Mouse (Mus musculus) G1E (cell line): ENCODE results near the gene Fosl1. TPM values are rescaled to one million over a fixed set of nuclear protein-coding genes. Genes with fewer than 3 reads are reported as not detected.
"Not testable (repeated sequence)": the region's sequence is repeated elsewhere in the genome, so short reads cannot be mapped to it uniquely, and the experiment has no call there.

Source experiments
- ATAC-seq: 2 replicates; pipeline ENCODE4 v1.8.0; 2016; ENCODE audit warnings: mild to moderate bottlenecking; ENCODE audit not compliant: insufficient number of reproducible peaks, poor library complexity, low FRiP score, severe bottlenecking; ENCODE audit errors: extremely low read depth
- DNase-seq: peaks from one replicate; pipeline ENCODE4 v3.0.0; 2012; ENCODE audit warnings: low spot score
- H3K27me3 ChIP-seq: 2 replicates; pipeline ENCODE4 v1.6.1; 2012; ENCODE audit warnings: mild to moderate bottlenecking, low read length, inconsistent platforms; ENCODE audit not compliant: insufficient read depth
- H3K36me3 ChIP-seq: replicated peaks from 2 replicates; pipeline ENCODE3; 2012; ENCODE audit warnings: mild to moderate bottlenecking, inconsistent platforms
- H3K4me1 ChIP-seq: 2 replicates; pipeline ENCODE4 v1.6.1; 2012; ENCODE audit warnings: low read depth, low read length, inconsistent platforms, mixed read lengths; ENCODE audit not compliant: insufficient read depth
- H3K4me3 ChIP-seq: 2 replicates; pipeline ENCODE4 v1.5.1; 2012; ENCODE audit warnings: low read depth, mild to moderate bottlenecking, inconsistent platforms, low read length, moderate library complexity, mixed read lengths
- H3K9me3 ChIP-seq: replicated peaks from 2 replicates; pipeline ENCODE4 v1.6.1; 2012; ENCODE audit warnings: inconsistent platforms
- CTCF ChIP-seq: IDR thresholded peaks from 2 replicates; pipeline ENCODE4 v1.5.1; 2012; ENCODE audit warnings: low read depth, low read length, inconsistent platforms, mixed read lengths
- GATA1 ChIP-seq: IDR thresholded peaks from 2 replicates; pipeline ENCODE4 v1.6.1; 2012; ENCODE audit warnings: borderline replicate concordance, low read length, inconsistent platforms, mixed read lengths
- GATA2 ChIP-seq: IDR thresholded peaks from 2 replicates; pipeline ENCODE4 v1.6.1; 2012; ENCODE audit warnings: low read depth, low read length, inconsistent platforms, borderline replicate concordance
- POLR2AphosphoS5 ChIP-seq: IDR thresholded peaks from 2 replicates; pipeline ENCODE4 v1.6.1; 2012; ENCODE audit warnings: low read depth, low read length, inconsistent platforms; ENCODE audit not compliant: insufficient replicate concordance
- TAL1 ChIP-seq: conservative IDR thresholded peaks from 2 replicates; pipeline ENCODE4 v1.6.1; 2012; ENCODE audit warnings: low read depth, low read length, inconsistent platforms, mixed read lengths
- polyA plus RNA-seq: library from polyadenylated mRNA; stranded (reverse); fragments of >175 nt; gene quantifications from 2 replicates; pipeline ENCODE4 v1.2.3, GENCODE M21; 2012
- total RNA-seq, 2 experiments: library from RNA; stranded (forward) in 1 of 2; stranded (reverse) in 1 of 2; fragments of 200-1000 nt in 1 of 2; fragments of >200 nt in 1 of 2; fragmentation: Nextera tagmentation in 1 of 2; gene quantifications; 2 replicates each; pipeline ENCODE4 v1.2.3; 2014 to 2017

The Fosl1 gene
- 0.90 and 3.0 TPM in 2 replicates for total RNA-seq (2014; fragmentation: Nextera tagmentation)
- 1.9 and 2.3 TPM in 2 replicates for total RNA-seq (2017)
- polyA plus RNA-seq = 3.4 and 3.6 TPM in 2 replicates

DNA sequence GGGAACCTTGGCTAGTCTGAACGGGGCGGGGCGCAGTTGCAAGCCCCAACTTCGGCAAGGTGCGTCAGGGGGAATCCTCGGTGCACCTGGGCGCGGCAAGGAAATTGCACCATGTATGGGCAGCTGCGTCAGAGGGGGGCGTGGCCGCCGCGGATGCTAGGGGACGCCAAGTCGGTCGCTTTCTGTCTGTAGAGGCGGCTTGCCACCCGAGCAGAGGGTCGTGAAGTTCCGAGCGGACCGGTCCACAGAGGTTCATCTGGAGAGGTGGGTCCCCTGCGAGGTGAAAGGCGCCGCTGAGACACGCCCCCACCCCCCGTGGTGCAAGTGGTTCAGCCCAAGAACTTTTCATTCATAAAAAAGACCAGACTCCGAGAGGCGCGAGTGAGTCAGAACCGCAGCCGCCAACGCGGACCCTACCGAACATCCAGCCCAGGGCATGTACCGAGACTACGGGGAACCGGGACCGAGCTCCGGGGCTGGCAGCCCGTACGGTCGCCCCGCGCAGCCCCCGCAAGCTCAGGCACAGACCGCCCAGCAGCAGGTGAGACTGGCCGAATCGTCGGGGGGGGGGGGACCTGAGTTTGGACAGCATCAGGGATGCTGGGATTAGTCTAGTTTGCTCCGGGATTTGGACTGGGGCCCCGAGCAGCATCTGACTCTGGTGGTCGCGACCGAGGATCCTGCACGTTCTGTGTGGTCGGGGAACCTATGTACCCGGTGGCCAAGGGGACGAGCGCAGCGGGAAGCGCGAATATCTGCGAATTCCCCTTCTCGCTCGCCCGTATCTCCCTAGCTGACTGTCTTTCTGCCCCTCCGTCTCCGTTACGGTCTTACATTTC lies at the start of gene Fosl1:
TSS of gene Fosl1 (plus strand) at position 33 of the 839 bp plus-strand sequence.
- Histone ChIP-seq H3K4me3 (peak within 1 kb of the TSS; percentile 73), H3K9me3 (no peaks in the 10 kb centered on the region), H3K4me1 (peaks cover 34% of the 10 kb centered on the region), H3K36me3 (peaks cover 26% of the 10 kb centered on the region), H3K27me3 (peaks cover 40% of the 10 kb centered on the region)
- ATAC-seq (peak; percentile 37; the same call in 1 of the 2 replicates), DNase-seq (peak; percentile 64)
- TF ChIP-seq GATA1 (no peak), TAL1 (no peak), GATA2 (no peak), POLR2AphosphoS5 (no peak), CTCF (no peak)

DNA sequence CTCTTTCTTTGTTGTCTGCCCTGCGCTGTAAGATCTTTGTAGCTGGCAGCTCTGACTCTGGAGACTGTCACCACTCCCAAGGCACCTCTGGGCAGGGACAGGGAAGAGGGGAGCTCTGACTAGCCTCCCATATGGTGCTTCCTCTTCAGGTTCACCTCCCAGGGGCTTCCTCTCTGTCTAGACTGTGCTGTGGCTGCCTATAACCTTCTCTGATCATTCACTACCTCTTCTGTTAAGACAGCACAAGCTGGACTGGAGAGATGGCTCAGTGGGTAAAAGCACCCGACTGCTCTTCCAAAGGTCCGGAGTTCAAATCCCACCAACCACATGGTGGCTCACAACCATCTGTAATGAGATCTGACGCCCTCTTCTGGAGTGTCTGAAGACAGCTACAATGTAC lies 46.3 kb upstream of the Fosl1 start:
- not testable (repeated sequence) for H3K36me3 ChIP-seq, H3K4me3 ChIP-seq, ATAC-seq, DNase-seq, H3K9me3 ChIP-seq
- Histone ChIP-seq H3K4me1 (peaks cover 22% of the 10 kb centered on the region), H3K27me3 (peaks cover 15% of the 10 kb centered on the region; the same call in 1 of the 2 replicates)

DNA sequence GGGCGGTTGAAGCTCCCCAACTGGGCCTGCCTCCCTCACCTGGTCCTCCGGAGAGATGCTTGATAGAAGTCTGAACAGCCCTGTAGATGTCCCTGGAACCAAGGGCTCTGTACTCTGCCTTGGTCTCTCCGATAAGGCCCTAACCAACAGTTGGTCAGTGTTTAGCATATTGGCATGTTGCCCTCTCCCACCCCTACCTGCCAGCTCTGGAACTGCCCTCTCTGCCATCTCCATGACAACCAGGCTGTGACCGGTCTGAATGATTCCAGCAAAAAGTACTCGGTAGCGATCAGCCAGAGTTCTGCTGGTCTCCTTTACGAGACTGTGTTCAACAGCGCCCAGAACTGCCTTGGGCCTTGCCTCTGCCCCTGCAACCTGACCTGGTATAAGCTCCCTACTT lies 45.1 kb upstream of the Fosl1 start, which contains the start of gene Tsga10ip:
TSS of gene Tsga10ip (minus strand) at position 234 of the 400 bp plus-strand sequence.
- Histone ChIP-seq H3K9me3 (no peaks in the 10 kb centered on the region), H3K4me3 (no peak within 1 kb of the TSS), H3K27me3 (peaks cover 15% of the 10 kb centered on the region; the same call in 1 of the 2 replicates), H3K36me3 (no peaks in the 10 kb centered on the region), H3K4me1 (peaks cover 27% of the 10 kb centered on the region)
- ATAC-seq (no peak), DNase-seq (no peak)
- TF ChIP-seq TAL1 (no peak), POLR2AphosphoS5 (no peak), GATA2 (no peak), CTCF (no peak), GATA1 (no peak)

DNA sequence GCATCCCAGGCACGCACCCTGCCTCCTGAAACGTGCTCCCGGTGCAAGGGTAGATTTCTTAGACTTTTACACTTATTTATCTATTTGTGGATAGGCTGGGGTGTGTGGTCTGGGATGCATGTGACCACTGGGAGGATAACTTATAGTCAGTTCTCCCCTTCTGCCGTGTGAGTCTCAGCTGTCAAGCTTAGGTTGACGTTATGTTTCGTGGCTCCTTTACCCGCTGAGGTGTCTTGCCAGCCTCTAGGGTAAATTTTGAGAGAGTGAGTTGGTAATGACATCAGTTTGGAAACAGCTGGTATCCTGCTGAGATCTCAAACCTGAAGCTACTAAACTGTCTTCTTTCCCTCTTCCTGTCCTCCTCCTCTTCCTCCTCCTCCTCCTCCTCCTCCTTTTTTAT lies 41.4 kb upstream of the Fosl1 start:
- TF ChIP-seq GATA1 (no peak), GATA2 (no peak), CTCF (no peak), POLR2AphosphoS5 (no peak), TAL1 (no peak)
- H3K4me1 ChIP-seq = peaks cover 40% of the 10 kb centered on the region
- no peak for DNase-seq
- ATAC-seq = no peak
- no peaks in the 10 kb centered on the region for H3K9me3 ChIP-seq
- H3K36me3 ChIP-seq = peaks cover 6% of the 10 kb centered on the region
- H3K4me3 ChIP-seq = peak overlapping the region; percentile 58
- peaks cover 5% of the 10 kb centered on the region; the same call in 1 of the 2 replicates for H3K27me3 ChIP-seq

DNA sequence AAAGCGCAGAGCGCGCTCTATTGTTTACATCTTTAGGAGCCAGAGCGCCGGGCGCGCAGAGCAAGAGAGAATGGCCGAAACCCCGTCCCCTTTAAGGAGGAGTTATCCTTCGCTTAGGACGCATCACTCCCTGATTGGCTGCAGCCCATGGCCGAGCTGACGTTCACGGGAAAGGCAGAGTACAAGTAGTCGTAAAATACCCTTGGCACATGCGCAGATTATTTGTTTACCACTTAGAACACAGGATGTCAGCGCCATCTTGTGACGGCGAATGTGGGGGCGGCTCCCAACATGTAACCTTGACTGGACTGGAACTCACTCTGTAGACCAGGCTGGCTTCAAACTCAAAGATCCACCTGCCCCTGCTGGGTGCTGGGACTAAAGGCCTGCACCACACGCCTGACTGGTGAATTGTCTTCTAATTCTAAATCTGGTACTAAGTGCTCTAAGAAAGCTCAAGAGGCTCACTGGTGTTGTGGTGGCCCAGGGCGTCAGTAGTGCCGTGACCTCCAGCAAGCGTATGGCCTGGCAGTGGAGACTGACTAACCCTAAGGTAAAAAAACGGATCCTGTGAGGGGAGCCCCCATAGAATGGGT lies 40.7 kb upstream of the Fosl1 start:
- Histone ChIP-seq H3K4me1 (peaks cover 38% of the 10 kb centered on the region), H3K4me3 (peak overlapping the region; percentile 69)
- H3K27me3 ChIP-seq, H3K9me3 ChIP-seq, DNase-seq, ATAC-seq, H3K36me3 ChIP-seq: not testable (repeated sequence)

DNA sequence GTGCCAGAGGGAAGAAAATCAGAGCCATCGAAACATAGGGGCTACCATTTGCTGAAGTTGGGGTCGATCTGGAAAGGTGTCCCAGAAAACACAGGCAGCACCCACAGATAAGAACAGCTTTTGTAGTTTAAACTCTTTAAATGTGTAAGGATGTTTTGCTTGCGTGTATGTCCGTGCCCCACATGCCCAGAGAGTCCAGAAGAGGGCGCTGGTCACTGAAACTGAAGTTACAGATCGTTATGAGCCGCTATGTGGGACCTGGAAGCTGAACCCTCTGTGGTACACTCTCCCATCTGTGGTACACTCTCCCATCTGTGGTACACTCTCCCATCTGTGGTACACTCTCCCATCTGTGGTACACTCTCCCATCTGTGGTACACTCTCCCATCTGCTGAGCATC lies 40.2 kb upstream of the Fosl1 start:
- ATAC-seq (no peak), DNase-seq (no peak)
- Histone ChIP-seq H3K36me3 (peaks cover 6% of the 10 kb centered on the region), H3K27me3 (peaks cover 8% of the 10 kb centered on the region; the same call in 1 of the 2 replicates), H3K9me3 (no peaks in the 10 kb centered on the region), H3K4me1 (peaks cover 36% of the 10 kb centered on the region), H3K4me3 (peak overlapping the region; percentile 69)
- no peak for TF ChIP-seq GATA1
- TF ChIP-seq GATA2 = no peak
- TF ChIP-seq POLR2AphosphoS5 = no peak
- peak; percentile 29; the same call in 1 of the 2 replicates for TF ChIP-seq CTCF
- no peak for TF ChIP-seq TAL1
